Comparison of ENCODE assay signal across 8 mouse cellular contexts in the genomic region with DNA sequence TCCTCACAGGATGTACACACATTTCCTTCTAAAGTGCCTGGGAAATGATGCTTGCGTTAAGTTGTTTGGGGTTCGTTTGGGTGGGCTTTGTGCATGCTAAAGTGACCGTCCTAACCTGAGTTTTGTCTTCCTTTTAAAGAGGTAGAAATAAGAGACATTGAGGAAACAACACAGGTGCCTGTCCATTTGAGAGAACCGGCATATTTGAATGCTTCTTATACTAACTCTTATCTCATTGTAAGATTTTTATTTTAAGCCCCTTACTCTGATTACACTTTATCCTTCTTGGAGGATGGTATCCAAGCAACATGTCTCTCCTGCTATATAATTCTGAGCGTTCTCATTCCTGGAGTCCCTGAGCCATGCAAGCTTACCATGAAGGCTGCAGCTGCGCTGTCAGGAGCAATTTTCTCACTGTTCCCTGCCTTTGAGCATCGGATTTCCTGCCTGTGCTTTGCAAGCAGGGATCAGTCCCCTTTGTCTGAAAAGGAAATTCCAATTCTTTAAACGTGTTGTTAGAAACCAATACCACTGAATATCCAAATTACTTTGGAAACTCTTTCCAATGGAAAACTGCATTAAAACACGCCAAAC. TPM values are rescaled to one million over a fixed set of nuclear protein-coding genes. Genes with fewer than 3 reads are reported as not detected.
DNase-seq lines count a peak whose midpoint lies in the region; ATAC-seq and TF ChIP-seq lines count a peak whose summit lies in the region.

No protein-coding gene starts in this region.

- no peaks in the 10 kb centered on the region for H3K9me3 ChIP-seq in embryonic facial prominence, embryonic 12.5 days
- H3K9me3 ChIP-seq in intestine, postnatal 0 days (ENCODE audit: control insufficient read depth) = no peaks in the 10 kb centered on the region

- no peak for TF ChIP-seq POLR2A in olfactory bulb, adult 2 months (IDR thresholded peaks at IDR 0.05; ENCODE audit: insufficient read depth, low read depth, low read length)

- peak overlapping the region; percentile 6; the same call in 1 of the 2 replicates for H3K4me3 ChIP-seq in left cerebral cortex, adult 2 months
- no peak overlapping the region for H3K4me3 ChIP-seq in embryonic facial prominence, embryonic 12.5 days
- H3K4me3 ChIP-seq in intestine, postnatal 0 days (ENCODE audit: low read depth, low read length) = no peak overlapping the region
- H3K4me3 ChIP-seq in olfactory bulb, adult 2 months (ENCODE audit: insufficient read depth, low read depth, low read length) = no peak overlapping the region

- H3K27me3 ChIP-seq in embryonic facial prominence, embryonic 12.5 days = no peaks in the 10 kb centered on the region
- no peaks in the 10 kb centered on the region for H3K27me3 ChIP-seq in intestine, postnatal 0 days (replicated peaks; ENCODE audit: control insufficient read depth, insufficient read depth, low read length)

- no peak overlapping the region for H3K9ac ChIP-seq in embryonic facial prominence, embryonic 12.5 days
- no peak overlapping the region for H3K9ac ChIP-seq in intestine, postnatal 0 days (ENCODE audit: low read depth, low read length)

- no peak for ATAC-seq in embryonic facial prominence, embryonic 12.5 days (ENCODE audit: insufficient number of reproducible peaks, insufficient read depth, low FRiP score, low TSS enrichment)
- no peak for ATAC-seq in intestine, postnatal 0 days

- DNase-seq in left cerebral cortex, adult 2 months (ENCODE audit: extremely low spot score in 1 of 2, low spot score in 2 of 2) = no peak
- no peak for DNase-seq in left cerebral cortex, postnatal 4 days
- no peak for DNase-seq in ovary, postnatal 36 days (ENCODE audit: low spot score)
- DNase-seq in layer of hippocampus, adult 9-11 months = no peak
- DNase-seq in gastrocnemius, postnatal 4 days (ENCODE audit: low spot score in 2 of 2) = no peak

- WGBS in embryonic facial prominence, embryonic 12.5 days = 7% methylated on average over 9 of the region's 9 CpGs
- 24% methylated on average over 9 of the region's 9 CpGs for WGBS in intestine, postnatal 0 days
- 12% methylated on average over 9 of the region's 9 CpGs for WGBS in olfactory bulb, adult 2 months

- H3K4me1 ChIP-seq in embryonic facial prominence, embryonic 12.5 days = peaks cover 23% of the 10 kb centered on the region
- H3K4me1 ChIP-seq in intestine, postnatal 0 days (replicated peaks; ENCODE audit: control insufficient read depth, insufficient read depth, low read length) = 0 out of 2 replicates have a peak, but pooled peaks cover 6% of the 10 kb centered on the region
- H3K4me1 ChIP-seq in olfactory bulb, adult 2 months (ENCODE audit: control insufficient read depth, insufficient read depth, low read length) = peaks cover 17% of the 10 kb centered on the region

- intact Hi-C loops in left cerebral cortex, adult 2 months (cut with DNase I) = no loop called here
- intact Hi-C loops in left cerebral cortex, postnatal 4 days (cut with DNase I) = no loop called here

- no peak for TF ChIP-seq CTCF in left cerebral cortex, adult 2 months (IDR thresholded peaks at IDR 0.05)
- TF ChIP-seq CTCF in intestine, postnatal 0 days (IDR thresholded peaks at IDR 0.05; ENCODE audit: low read depth) = no peak
- TF ChIP-seq CTCF in olfactory bulb, adult 2 months (IDR thresholded peaks at IDR 0.05; ENCODE audit: insufficient read depth, low read depth, low read length) = no peak

- H3K36me3 ChIP-seq in embryonic facial prominence, embryonic 12.5 days = peaks cover 23% of the 10 kb centered on the region
- no peaks in the 10 kb centered on the region for H3K36me3 ChIP-seq in intestine, postnatal 0 days (ENCODE audit: control insufficient read depth, insufficient read depth)

- H3K4me2 ChIP-seq in embryonic facial prominence, embryonic 12.5 days (replicated peaks) = peak overlapping the region; percentile 15; the same call in 1 of the 2 replicates
- H3K4me2 ChIP-seq in intestine, postnatal 0 days (replicated peaks; ENCODE audit: low read depth) = peak overlapping the region; percentile 46

- peak overlapping the region; percentile 21 for H3K27ac ChIP-seq in left cerebral cortex, adult 2 months
- H3K27ac ChIP-seq in embryonic facial prominence, embryonic 12.5 days = peak overlapping the region; percentile 77
- peak overlapping the region; percentile 77 for H3K27ac ChIP-seq in intestine, postnatal 0 days (ENCODE audit: low read depth, low read length)
- H3K27ac ChIP-seq in olfactory bulb, adult 2 months (ENCODE audit: insufficient read depth, low read depth, low read length) = peak overlapping the region; percentile 74

RNA-seq across cellular contexts. Expression of a gene that starts 16.3 kb away (rescaled TPM):
- total RNA-seq in left cerebral cortex, adult 2 months (2021) = 1,000 to 10,000 TPM; 2,321 to 2,378 TPM
- 1,000 to 10,000 TPM; 2,038 to 2,082 TPM for total RNA-seq in left cerebral cortex, postnatal 4 days (2021)
- polyA plus RNA-seq in embryonic facial prominence, embryonic 12.5 days (2016; fragmentation: Nextera tagmentation; extraction: Ambion mirVana) = 2,550 and 2,595 TPM in 2 replicates
- polyA plus RNA-seq in intestine, postnatal 0 days (2015; fragmentation: Nextera tagmentation; extraction: Ambion mirVana) = 1,042 and 1,135 TPM in 2 replicates
- polyA plus RNA-seq in olfactory bulb, adult 2 months (2012; ENCODE audit: insufficient read depth, insufficient read length, low replicate concordance, missing spikeins) = 1,623 and 1,837 TPM in 2 replicates
- total RNA-seq in gastrocnemius, postnatal 4 days (2021) = 1,000 to 10,000 TPM; 1,335 to 1,352 TPM

Comparison
In these comparisons a context has a peak if more than half of its experiments do, and no peak if none do; other contexts are left out.
1. H3K27ac ChIP-seq: peak in every context shown above with its lines; median percentile 77 in embryonic facial prominence, embryonic 12.5 days; 77 in intestine, postnatal 0 days; 74 in olfactory bulb, adult 2 months; 21 in left cerebral cortex, adult 2 months.